In the genomic region with DNA sequence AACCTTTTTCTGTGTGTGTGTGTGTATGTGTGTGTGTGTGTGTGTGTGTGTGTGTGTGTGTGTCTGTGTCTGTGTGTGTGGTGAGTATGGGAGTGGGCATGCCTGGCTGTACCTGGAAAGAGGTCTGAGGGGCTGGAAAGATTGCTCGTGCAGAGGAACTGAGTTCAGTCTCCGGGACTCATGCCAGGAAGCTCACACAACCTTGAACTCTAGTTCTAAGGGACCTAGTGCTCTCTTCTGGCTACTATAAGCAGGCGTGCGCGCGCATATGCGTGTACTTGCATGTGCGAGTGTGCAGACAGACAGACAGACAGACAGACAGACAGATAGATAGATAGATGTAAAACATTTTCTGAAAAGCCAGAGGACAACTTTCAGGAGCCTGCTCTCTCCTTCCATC, we compare ENCODE assay signal across 21 mouse cellular contexts. TPM values are rescaled to one million over a fixed set of nuclear protein-coding genes. Genes with fewer than 3 reads are reported as not detected.
DNase-seq lines count a peak whose midpoint lies in the region; ATAC-seq and TF ChIP-seq lines count a peak whose summit lies in the region.
"Had no signal": no experiment of that assay in that cellular context is flagged by ENCODE, and none has a peak within 500 bp of the region (broad histone marks: within the 10 kb centered on the region; RNA-seq: fewer than 3 reads in every experiment).

No protein-coding gene starts in this region.

- H3K4me1 ChIP-seq in cerebellum, adult 2 months (ENCODE audit: control insufficient read depth, insufficient read depth, low read length), result no peaks in the 10 kb centered on the region
- peaks cover 14% of the 10 kb centered on the region for H3K4me1 ChIP-seq in neural tube, embryonic 15.5 days
- H3K4me1 ChIP-seq: embryonic facial prominence, embryonic 12.5 days; hindbrain, embryonic 10.5 days had no signal

- no peak for TF ChIP-seq CTCF in cerebellum, adult 2 months (IDR thresholded peaks at IDR 0.05; ENCODE audit: borderline replicate concordance, insufficient read depth, low read depth, low read length)

- no peak overlapping the region for H3K9ac ChIP-seq in neural tube, embryonic 15.5 days (replicated peaks)
- H3K9ac ChIP-seq: embryonic facial prominence, embryonic 12.5 days; forebrain, embryonic 15.5 days; heart, embryonic 15.5 days; hindbrain, embryonic 15.5 days had no signal

- no peaks in the 10 kb centered on the region for H3K36me3 ChIP-seq in neural tube, embryonic 15.5 days
- H3K36me3 ChIP-seq: hindbrain, embryonic 15.5 days had no signal

- H3K4me3 ChIP-seq in cerebellum, adult 2 months (replicated peaks; ENCODE audit: insufficient read depth, low read depth, low read length), result no peak overlapping the region
- H3K4me3 ChIP-seq in neural tube, embryonic 15.5 days (replicated peaks), result no peak overlapping the region
- H3K4me3 ChIP-seq: embryonic facial prominence, embryonic 12.5 days; forebrain, embryonic 15.5 days; heart, adult 2 months; heart, embryonic 15.5 days; hindbrain, embryonic 10.5 days; hindbrain, embryonic 15.5 days had no signal

- TF ChIP-seq POLR2A in cerebellum, adult 2 months (IDR thresholded peaks at IDR 0.05; ENCODE audit: borderline replicate concordance, insufficient read depth, low read length), result no peak

- H3K27me3 ChIP-seq in cerebellum, adult 2 months (ENCODE audit: control insufficient read depth, insufficient read depth, low read length), result no peaks in the 10 kb centered on the region
- H3K27me3 ChIP-seq in neural tube, embryonic 15.5 days (replicated peaks), result no peaks in the 10 kb centered on the region
- H3K27me3 ChIP-seq: embryonic facial prominence, embryonic 12.5 days; forebrain, embryonic 15.5 days; heart, embryonic 15.5 days; hindbrain, embryonic 15.5 days had no signal

- peak; percentile 63 to 78 for DNase-seq in adrenal gland, adult (ENCODE audit: inconsistent age in 2 of 2, low spot score in 1 of 2)
- no peak for DNase-seq in adrenal gland, postnatal 4 days (ENCODE audit: low spot score in 2 of 2)
- DNase-seq in adrenal gland, adult 8-10 months, result peak; percentile 24
- DNase-seq in adrenal gland, postnatal 36 days, result peak; percentile 69 to 73
- no peak for DNase-seq in cerebellum, adult 2 months
- DNase-seq: B cell, adult 2 months; cerebellum, adult 11 months; cerebellum, adult 9-10 months; cerebellum, postnatal 25 days; gastrocnemius, postnatal 36 days; heart, adult 2 months had no signal

- H3K4me2 ChIP-seq in neural tube, embryonic 15.5 days, result no peak overlapping the region
- H3K4me2 ChIP-seq: embryonic facial prominence, embryonic 12.5 days; forebrain, embryonic 15.5 days; heart, embryonic 11.5 days; heart, embryonic 15.5 days; hindbrain, embryonic 15.5 days had no signal

- no peaks in the 10 kb centered on the region for H3K9me3 ChIP-seq in neural tube, embryonic 15.5 days (replicated peaks)
- H3K9me3 ChIP-seq: embryonic facial prominence, embryonic 12.5 days; forebrain, embryonic 15.5 days; heart, embryonic 15.5 days; hindbrain, embryonic 10.5 days; hindbrain, embryonic 15.5 days had no signal

- no peak overlapping the region for H3K27ac ChIP-seq in cerebellum, adult 2 months (ENCODE audit: insufficient read depth, low read length)
- no peak overlapping the region for H3K27ac ChIP-seq in neural tube, embryonic 15.5 days (replicated peaks)
- H3K27ac ChIP-seq: embryonic facial prominence, embryonic 12.5 days; forebrain, embryonic 15.5 days; heart, adult 2 months; heart, embryonic 15.5 days; hindbrain, embryonic 10.5 days; hindbrain, embryonic 15.5 days had no signal

- ATAC-seq in neural tube, embryonic 15.5 days (ENCODE audit: low FRiP score), result no peak
- no peak for ATAC-seq in megakaryocyte, adult 5-6 weeks (ENCODE audit: poor library complexity, severe bottlenecking)
- ATAC-seq: CD4-positive, CD25-positive, alpha-beta regulatory T cell, adult 4 months; forebrain, embryonic 15.5 days; intestine, embryonic 16.5 days had no signal

- WGBS in cerebellum, adult 2 months, result 85% methylated on average over 8 of the region's 8 CpGs
- 94% methylated on average over 8 of the region's 8 CpGs for WGBS in neural tube, embryonic 15.5 days

RNA-seq across cellular contexts. Expression of a gene that starts 42.6 kb away (rescaled TPM):
- 10 to 100 TPM; 56.4 to 61.1 TPM for total RNA-seq in adrenal gland, postnatal 4 days (2021)
- 10 to 100 TPM; 34.6 to 53.2 (median 41.2) TPM for total RNA-seq in adrenal gland, adult 8-10 months (2022)
- 10 to 100 TPM; 33.4 to 54.3 TPM for total RNA-seq in adrenal gland, postnatal 36 days (2021)
- polyA plus RNA-seq in cerebellum, adult 2 months (2012; rRNA removed), result 19.9 and 22.2 TPM in 2 replicates
- 66.1 and 66.4 TPM in 2 replicates for polyA plus RNA-seq in neural tube, embryonic 15.5 days (2015; fragmentation: Nextera tagmentation; extraction: Ambion mirVana)
- 25.9 and 38.8 TPM in 2 replicates for total RNA-seq in megakaryocyte, adult 5-6 weeks (2015)
- total RNA-seq in megakaryocyte, adult 5-6 weeks (2017), result 15.8 and 17.0 TPM in 2 replicates

Comparison
In these comparisons a context has a peak if more than half of its experiments do, and no peak if none do; other contexts are left out.
1. DNase-seq: peak in adrenal gland, adult (2 of 2), adrenal gland, adult 8-10 months (single experiment) and adrenal gland, postnatal 36 days (2 of 2); none in adrenal gland, postnatal 4 days (0 of 2) and cerebellum, adult 2 months (0 of 2).